Mouse (Mus musculus): ENCODE measurements around the gene Ascl3.

- TF ChIP-seq CTCF (IDR thresholded peaks at IDR 0.05; ENCODE audit: low read depth) (no peak), EP300 (optimal IDR thresholded peaks at IDR 0.05) (no peak)
Observed at GRCm38 (mm10) chr7:109731626-109732025, at the start of gene Ascl3.

Data from stomach, postnatal 0 days (tissue).